Mouse (Mus musculus) neural tube, embryonic 14.5 days (tissue): ENCODE results near the gene Spred3. TPM values are rescaled to one million over a fixed set of nuclear protein-coding genes. Genes with fewer than 3 reads are reported as not detected.
"Not testable (repeated sequence)": the region's sequence is repeated elsewhere in the genome, so short reads cannot be mapped to it uniquely, and the experiment has no call there.

Experiments used
- ATAC-seq: fragments of 200-750 bp; cut with Nextera tagmentation; 2 replicates; pipeline ENCODE4 v1.8.0; 2017; ENCODE audit warnings: low read depth, mild to moderate bottlenecking, moderate TSS enrichment, moderate library complexity
- H3K27ac ChIP-seq: fragments of 300-500 bp; sonication (generic); 2 replicates; pipeline ENCODE4 v1.5.1; 2014; ENCODE audit warnings: low read depth, mild to moderate bottlenecking, control low read depth, low read length, moderate library complexity, mixed read lengths
- H3K27me3 ChIP-seq: fragments of 300-500 bp; sonication (generic); 2 replicates; pipeline ENCODE4 v1.6.1; 2014; ENCODE audit warnings: low read length; ENCODE audit not compliant: control insufficient read depth, insufficient read depth
- H3K36me3 ChIP-seq: fragments of 300-500 bp; sonication (generic); 2 replicates; pipeline ENCODE4 v1.6.1; 2014; ENCODE audit warnings: low read length, mixed read lengths; ENCODE audit not compliant: control insufficient read depth, insufficient read depth
- H3K4me1 ChIP-seq: fragments of 300-500 bp; sonication (generic); 2 replicates; pipeline ENCODE4 v1.6.1; 2014; ENCODE audit warnings: low read length; ENCODE audit not compliant: control insufficient read depth, insufficient read depth
- H3K4me2 ChIP-seq: fragments of 300-500 bp; sonication (generic); 2 replicates; pipeline ENCODE4 v1.6.1; 2014; ENCODE audit warnings: mild to moderate bottlenecking, low read depth, low read length, control low read depth
- H3K4me3 ChIP-seq: fragments of 300-500 bp; sonication (generic); 2 replicates; pipeline ENCODE4 v1.5.1; 2014; ENCODE audit warnings: low read depth, low read length, control low read depth, mixed read lengths
- H3K9ac ChIP-seq: fragments of 300-500 bp; sonication (generic); replicated peaks from 2 replicates; pipeline ENCODE4 v1.6.1; 2014; ENCODE audit warnings: low read depth, mild to moderate bottlenecking, control low read depth, low read length, mixed read lengths
- H3K9me3 ChIP-seq: fragments of 300-500 bp; sonication (generic); 2 replicates; pipeline ENCODE4 v1.6.1; 2016; ENCODE audit warnings: low read length; ENCODE audit not compliant: control insufficient read depth
- WGBS: fragments of 180-500 bp; shearing (Covaris S2); extraction: QIAGEN DNeasy Blood & Tissue Kit; methylation state at CpG from one replicate; pipeline ENCODE4 v1.1.7; 2014; 5-methylcytosine and 5-hydroxymethylcytosine counted together
- polyA plus RNA-seq: library from polyadenylated mRNA; unstranded; fragments of >200 nt; fragmentation: Nextera tagmentation; extraction: Ambion mirVana; gene quantifications from 2 replicates; pipeline ENCODE4 v1.2.1, GENCODE M21; 2014

Spred3 gene
- polyA plus RNA-seq, 1 experiment from 2014 or later: 14.9 TPM

- Histone ChIP-seq H3K4me2 (no peak overlapping the region), H3K27ac (no peak overlapping the region), H3K4me1 (no peaks in the 10 kb centered on the region), H3K9me3 (no peaks in the 10 kb centered on the region), H3K36me3 (no peaks in the 10 kb centered on the region), H3K9ac (no peak overlapping the region), H3K27me3 (no peaks in the 10 kb centered on the region), H3K4me3 (no peak overlapping the region)
- 88% methylated on average over 6 of the region's 6 CpGs for WGBS
- ATAC-seq: no peak
Observed at GRCm38 (mm10) chr7:29202577-29202976, 32.4 kb upstream of the Spred3 start.

GRCm38 (mm10) chr7:29194230-29194629, 24.0 kb upstream of the Spred3 start:
- H3K4me3 ChIP-seq, H3K4me2 ChIP-seq, H3K9ac ChIP-seq, H3K36me3 ChIP-seq, H3K27me3 ChIP-seq, ATAC-seq, H3K4me1 ChIP-seq, H3K9me3 ChIP-seq, H3K27ac ChIP-seq: not testable (repeated sequence)
- WGBS: 100% methylated on average over 1 of the region's 1 CpGs

GRCm38 (mm10) chr7:29181323-29181722, 11.1 kb upstream of the Spred3 start:
- H3K9me3 ChIP-seq, H3K27me3 ChIP-seq, H3K36me3 ChIP-seq, ATAC-seq, H3K4me3 ChIP-seq, H3K9ac ChIP-seq: not testable (repeated sequence)
- peak overlapping the region; percentile 32; the same call in 1 of the 2 replicates for H3K4me2 ChIP-seq
- peaks cover 13% of the 10 kb centered on the region for H3K4me1 ChIP-seq
- H3K27ac ChIP-seq: peak overlapping the region; percentile 73; the same call in 1 of the 2 replicates
- 88% methylated on average over 4 of the region's 4 CpGs for WGBS

DNA sequence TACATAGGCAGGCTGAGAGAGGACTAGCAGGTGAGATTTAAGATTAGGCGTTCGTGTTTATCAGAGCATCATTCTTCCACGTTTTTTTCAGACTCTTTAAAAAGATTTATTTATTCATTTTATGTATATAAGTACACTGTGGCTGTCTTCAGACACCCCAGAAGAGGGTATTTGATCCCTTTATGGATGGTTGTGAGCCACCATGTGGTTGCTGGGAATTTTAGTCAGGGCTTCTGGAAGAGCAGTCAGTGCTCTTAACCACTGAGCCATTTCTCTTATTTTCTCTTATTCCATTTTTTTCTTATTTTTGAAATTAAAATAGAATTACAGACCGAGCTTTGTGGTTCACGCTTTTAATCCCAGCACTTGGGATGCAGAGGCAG, 10.6 kb upstream of the Spred3 start:
- peaks cover 13% of the 10 kb centered on the region for H3K4me1 ChIP-seq
- no peaks in the 10 kb centered on the region for H3K9me3 ChIP-seq
- no peak; the same call in 1 of the 2 replicates for ATAC-seq
- peak overlapping the region; percentile 73 for H3K27ac ChIP-seq
- no peak overlapping the region; the same call in 1 of the 2 replicates for H3K9ac ChIP-seq
- peaks cover 4% of the 10 kb centered on the region; the same call in 1 of the 2 replicates for H3K36me3 ChIP-seq
- peak overlapping the region; percentile 32 for H3K4me2 ChIP-seq
- 45% methylated on average over 5 of the region's 5 CpGs for WGBS
- H3K27me3 ChIP-seq: no peaks in the 10 kb centered on the region
- peak overlapping the region; percentile 50 for H3K4me3 ChIP-seq

DNA sequence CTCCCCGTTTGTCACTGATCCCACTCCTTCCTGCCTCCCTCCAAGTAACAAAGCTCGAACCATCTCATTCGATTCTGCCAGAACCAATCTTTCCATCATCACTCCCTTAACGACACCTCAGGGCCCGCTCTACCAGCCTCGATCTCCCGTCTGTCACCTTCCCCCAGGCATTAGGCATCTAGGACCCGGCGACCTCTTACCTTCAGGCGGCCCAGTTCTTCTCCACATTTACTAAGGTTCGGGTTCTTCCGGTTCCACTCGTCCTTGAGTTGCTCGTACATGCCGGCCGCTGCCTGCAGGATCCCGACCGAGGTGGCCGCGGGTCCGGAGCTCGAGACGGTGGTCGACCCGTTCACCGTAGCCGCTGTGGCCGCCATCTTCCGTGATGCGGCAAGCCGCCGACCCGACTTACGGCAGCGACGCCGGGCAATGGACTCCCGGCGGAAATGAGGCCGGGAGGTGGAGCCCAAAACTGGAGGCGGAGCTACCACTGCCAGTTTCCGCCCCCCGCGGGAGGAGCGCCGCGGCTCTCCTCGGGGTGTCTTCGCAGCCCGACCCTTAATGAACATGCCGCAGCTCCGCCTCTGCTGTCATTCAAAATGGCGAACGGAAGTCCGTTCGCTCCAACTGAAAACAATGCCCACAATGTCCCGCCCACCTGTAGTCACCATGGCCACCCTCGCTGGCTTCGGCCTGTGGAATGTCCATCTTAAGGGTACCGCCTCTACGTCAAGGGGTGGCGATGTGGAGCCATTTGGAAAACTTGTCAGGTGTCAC, 10.1 kb upstream of the Spred3 start, which contains the start of gene Psmd8:
TSS of gene Psmd8 (minus strand) at position 625 of the 777 bp plus-strand sequence.
- Histone ChIP-seq H3K4me1 (peaks cover 13% of the 10 kb centered on the region), H3K27ac (peak within 1 kb of the TSS; percentile 73), H3K9me3 (no peaks in the 10 kb centered on the region), H3K4me2 (peak within 1 kb of the TSS; percentile 91), H3K27me3 (no peaks in the 10 kb centered on the region), H3K36me3 (peaks cover 10% of the 10 kb centered on the region; the same call in 1 of the 2 replicates), H3K9ac (peak within 1 kb of the TSS; percentile 54), H3K4me3 (peak within 1 kb of the TSS; percentile 50)
- WGBS: under 1% methylated on average over 62 of the region's 62 CpGs
- ATAC-seq: peak; percentile 94

DNA sequence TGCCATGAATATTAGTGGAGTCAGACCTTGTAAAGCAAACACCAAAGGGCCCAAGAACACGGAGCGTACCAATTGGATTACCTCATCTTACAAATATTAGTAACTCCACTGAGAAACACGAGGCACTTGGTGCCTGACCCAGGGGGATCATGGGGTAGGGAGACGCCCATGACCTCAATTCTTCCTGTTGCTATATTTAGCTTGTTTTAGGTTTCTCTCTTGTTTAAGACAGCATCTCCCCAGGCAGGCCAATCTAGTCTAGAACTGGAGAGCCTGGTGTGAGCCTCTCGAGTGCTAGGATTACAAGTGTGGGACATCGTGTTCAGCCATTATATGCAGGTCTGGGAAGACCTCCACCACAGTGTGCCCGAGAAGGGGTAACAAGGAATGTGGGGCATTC, 9.1 kb upstream of the Spred3 start:
- Histone ChIP-seq H3K27ac (no peak overlapping the region), H3K4me2 (peak overlapping the region; percentile 91), H3K4me1 (peaks cover 13% of the 10 kb centered on the region), H3K4me3 (peak overlapping the region; percentile 50), H3K9me3 (no peaks in the 10 kb centered on the region), H3K36me3 (peaks cover 17% of the 10 kb centered on the region), H3K9ac (peak overlapping the region; percentile 54), H3K27me3 (no peaks in the 10 kb centered on the region)
- no peak for ATAC-seq
- WGBS: 64% methylated on average over 7 of the region's 7 CpGs

- ATAC-seq: no peak
- Histone ChIP-seq H3K9ac (no peak overlapping the region), H3K4me3 (no peak overlapping the region), H3K27ac (no peak overlapping the region), H3K4me1 (peaks cover 13% of the 10 kb centered on the region), H3K9me3 (no peaks in the 10 kb centered on the region), H3K4me2 (0 out of 2 replicates have a peak overlapping the region, but pooled peaks have one; percentile 4), H3K27me3 (peaks cover 9% of the 10 kb centered on the region), H3K36me3 (peaks cover 25% of the 10 kb centered on the region)
- 94% methylated on average over 4 of the region's 4 CpGs for WGBS
Observed at GRCm38 (mm10) chr7:29178106-29178505, 7.9 kb upstream of the Spred3 start.

DNA sequence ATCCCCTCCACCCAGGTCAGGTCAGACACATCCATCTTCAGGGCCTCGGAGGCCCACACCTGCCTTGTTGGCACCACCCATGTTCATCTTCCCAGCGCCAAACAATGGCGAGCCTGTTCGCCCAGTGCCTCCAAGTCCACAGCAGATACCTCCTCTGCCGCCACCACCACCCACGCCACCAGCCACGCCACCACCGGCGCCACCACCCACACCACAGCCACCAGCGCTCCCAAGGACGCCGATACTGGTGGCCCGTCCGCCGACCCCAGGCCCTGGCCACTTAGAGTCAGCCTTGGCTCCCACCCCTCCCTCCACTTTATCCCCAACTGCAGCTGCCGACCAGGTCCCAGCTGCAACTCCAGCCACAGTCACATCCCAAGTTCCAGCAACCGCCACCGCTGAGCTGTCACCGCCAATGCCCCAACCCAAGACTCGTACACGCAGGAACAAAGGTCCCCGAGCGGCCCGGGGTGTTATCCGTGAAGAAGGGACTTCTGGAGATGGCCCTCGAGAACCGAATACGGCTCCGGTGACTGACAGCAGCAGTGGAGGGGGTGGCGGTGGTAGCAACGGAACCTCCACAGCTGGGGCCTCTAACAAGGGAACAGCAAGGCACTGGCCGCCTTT, 2.3 kb upstream of the Spred3 start:
- Histone ChIP-seq H3K27ac (no peak overlapping the region), H3K27me3 (peaks cover 29% of the 10 kb centered on the region), H3K36me3 (peaks cover 25% of the 10 kb centered on the region), H3K4me3 (no peak overlapping the region), H3K9ac (no peak overlapping the region), H3K9me3 (no peaks in the 10 kb centered on the region), H3K4me1 (peaks cover 17% of the 10 kb centered on the region), H3K4me2 (no peak overlapping the region)
- 27% methylated on average over 31 of the region's 32 CpGs for WGBS
- ATAC-seq: no peak

DNA sequence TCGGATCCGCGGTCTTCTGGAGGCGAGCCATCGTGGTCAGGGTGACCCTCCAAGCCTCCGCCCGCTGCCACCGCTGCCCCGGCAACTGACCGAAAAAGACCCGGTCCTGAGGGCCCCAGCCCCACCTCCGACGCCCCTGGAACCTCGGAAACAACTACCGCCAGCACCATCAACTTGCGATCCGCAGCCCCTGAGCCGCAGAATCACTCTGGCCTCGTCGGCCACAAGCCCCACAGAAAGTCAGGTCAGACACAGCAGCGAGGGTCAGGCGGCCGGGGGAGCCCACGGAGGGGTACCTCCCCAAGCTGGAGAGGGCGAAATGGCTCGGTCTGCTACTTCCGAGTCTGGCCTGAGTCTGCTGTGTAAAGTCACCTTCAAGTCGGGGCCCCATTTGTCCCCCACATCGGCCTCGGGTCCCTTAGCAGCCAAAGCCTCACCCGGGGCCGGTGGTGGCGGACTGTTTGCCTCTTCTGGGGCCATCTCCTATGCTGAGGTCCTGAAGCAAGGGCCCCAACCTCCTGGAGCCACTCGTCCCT, 1.4 kb upstream of the Spred3 start:
- Histone ChIP-seq H3K4me1 (peaks cover 18% of the 10 kb centered on the region), H3K27ac (no peak overlapping the region), H3K9me3 (no peaks in the 10 kb centered on the region), H3K9ac (no peak overlapping the region), H3K4me2 (peak overlapping the region; percentile 60; the same call in 1 of the 2 replicates), H3K27me3 (peaks cover 29% of the 10 kb centered on the region), H3K4me3 (peak overlapping the region; percentile 68), H3K36me3 (peaks cover 25% of the 10 kb centered on the region)
- 6% methylated on average over 34 of the region's 34 CpGs for WGBS
- ATAC-seq: no peak
